Mouse (Mus musculus) intestine, embryonic 15.5 days (tissue): ENCODE data around the gene Glis2. TPM values are rescaled to one million over a fixed set of nuclear protein-coding genes. Genes with fewer than 3 reads are reported as not detected.
A peak's percentile ranks its signal among the peaks of the same experiment; 100 is the strongest.

Experiments
- ATAC-seq: fragments of 200-750 bp; cut with Nextera tagmentation; 2 replicates; pipeline ENCODE4 v1.8.0; 2017; ENCODE audit warnings: moderate TSS enrichment, moderate library complexity
- H3K27ac ChIP-seq: fragments of 300-500 bp; sonication (generic); 2 replicates; pipeline ENCODE4 v1.5.1; 2015; ENCODE audit warnings: mild to moderate bottlenecking, inconsistent platforms
- H3K27me3 ChIP-seq: fragments of 300-500 bp; sonication (generic); replicated peaks from 2 replicates; pipeline ENCODE4 v1.6.1; 2015; ENCODE audit warnings: inconsistent platforms
- H3K36me3 ChIP-seq: fragments of 300-500 bp; sonication (generic); 2 replicates; pipeline ENCODE4 v1.6.1; 2015; ENCODE audit warnings: inconsistent platforms
- H3K4me1 ChIP-seq: fragments of 300-500 bp; sonication (generic); replicated peaks from 2 replicates; pipeline ENCODE4 v1.6.1; 2015; ENCODE audit warnings: inconsistent platforms
- H3K4me2 ChIP-seq: fragments of 300-500 bp; sonication (generic); replicated peaks from 2 replicates; pipeline ENCODE4 v1.6.1; 2015; ENCODE audit warnings: mild to moderate bottlenecking, inconsistent platforms
- H3K4me3 ChIP-seq: fragments of 300-500 bp; sonication (generic); replicated peaks from 2 replicates; pipeline ENCODE4 v1.5.1; 2015; ENCODE audit warnings: inconsistent platforms
- H3K9ac ChIP-seq: fragments of 300-500 bp; sonication (generic); 2 replicates; pipeline ENCODE4 v1.6.1; 2015; ENCODE audit warnings: inconsistent platforms
- H3K9me3 ChIP-seq: fragments of 300-500 bp; sonication (generic); 2 replicates; pipeline ENCODE4 v1.6.1; 2016; ENCODE audit warnings: inconsistent platforms
- WGBS: fragments of 180-500 bp; shearing (Covaris S2); methylation state at CpG from one replicate; pipeline ENCODE4 v1.1.7; 2015; 5-methylcytosine and 5-hydroxymethylcytosine counted together
- polyA plus RNA-seq: library from polyadenylated mRNA; unstranded; fragments of >200 nt; fragmentation: Nextera tagmentation; extraction: Ambion mirVana; gene quantifications from 2 replicates; pipeline ENCODE4 v1.2.1, GENCODE M21; 2015

Gene Glis2
- polyA plus RNA-seq, 1 experiment from 2014 or later: 23.5 TPM

GRCm38 (mm10) chr16:4585642-4586530 is 8.6 kb upstream of the Glis2 start:
- ATAC-seq: peak; percentile 64
- H3K36me3 ChIP-seq: peaks cover 8% of the 10 kb centered on the region; the same call in 1 of the 2 replicates
- peak overlapping the region; percentile 77 for H3K4me2 ChIP-seq
- H3K27ac ChIP-seq: peak overlapping the region; percentile 92
- peak overlapping the region; percentile 44 for H3K9ac ChIP-seq
- no peaks in the 10 kb centered on the region for H3K9me3 ChIP-seq
- WGBS: 5% methylated on average over 14 of the region's 14 CpGs
- no peaks in the 10 kb centered on the region for H3K27me3 ChIP-seq
- H3K4me1 ChIP-seq: peaks cover 19% of the 10 kb centered on the region
- H3K4me3 ChIP-seq: peak overlapping the region; percentile 39

GRCm38 (mm10) chr16:4586531-4587123 is 7.9 kb upstream of the Glis2 start:
- WGBS: under 1% methylated on average over 43 of the region's 43 CpGs

GRCm38 (mm10) chr16:4587516-4588210 is 6.8 kb upstream of the Glis2 start:
- Histone ChIP-seq H3K9ac (0 out of 2 replicates have a peak overlapping the region, but pooled peaks have one; percentile 24), H3K9me3 (no peaks in the 10 kb centered on the region), H3K36me3 (peaks cover 9% of the 10 kb centered on the region; the same call in 1 of the 2 replicates), H3K27ac (peak overlapping the region; percentile 92), H3K27me3 (no peaks in the 10 kb centered on the region), H3K4me1 (peaks cover 25% of the 10 kb centered on the region), H3K4me2 (peak overlapping the region; percentile 77), H3K4me3 (no peak overlapping the region)
- ATAC-seq: no peak
- WGBS: 53% methylated on average over 5 of the region's 5 CpGs

More at GRCm38 (mm10) chr16:4586531-4587123, 7.9 kb upstream of the Glis2 start:
- Histone ChIP-seq H3K4me1 (peaks cover 19% of the 10 kb centered on the region), H3K9me3 (no peaks in the 10 kb centered on the region), H3K27ac (peak overlapping the region; percentile 92), H3K27me3 (no peaks in the 10 kb centered on the region), H3K4me2 (peak overlapping the region; percentile 77), H3K36me3 (peaks cover 9% of the 10 kb centered on the region; the same call in 1 of the 2 replicates), H3K9ac (peak overlapping the region; percentile 44), H3K4me3 (peak overlapping the region; percentile 39)
- peak; percentile 99 for ATAC-seq

- Histone ChIP-seq H3K27ac (no peak overlapping the region), H3K27me3 (no peaks in the 10 kb centered on the region), H3K4me1 (peaks cover 30% of the 10 kb centered on the region), H3K36me3 (peaks cover 9% of the 10 kb centered on the region; the same call in 1 of the 2 replicates), H3K9me3 (no peaks in the 10 kb centered on the region), H3K4me3 (no peak overlapping the region), H3K4me2 (no peak overlapping the region), H3K9ac (no peak overlapping the region)
- WGBS: 94% methylated on average over 9 of the region's 9 CpGs
- ATAC-seq: no peak
These were observed 4.3 kb upstream of the Glis2 start for GRCm38 (mm10) chr16:4590236-4590635.

GRCm38 (mm10) chr16:4592909-4593875 is 1.3 kb upstream of the Glis2 start:
- no peak for ATAC-seq
- peaks cover 38% of the 10 kb centered on the region for H3K4me1 ChIP-seq

GRCm38 (mm10) chr16:4594814-4595526 is 457 bp downstream of the Glis2 start:
- Histone ChIP-seq H3K9ac (peak overlapping the region; percentile 90), H3K27me3 (no peaks in the 10 kb centered on the region), H3K4me3 (peak overlapping the region; percentile 87), H3K27ac (peak overlapping the region; percentile 94), H3K36me3 (peaks cover 7% of the 10 kb centered on the region; the same call in 1 of the 2 replicates), H3K4me2 (peak overlapping the region; percentile 91), H3K4me1 (peaks cover 55% of the 10 kb centered on the region), H3K9me3 (no peaks in the 10 kb centered on the region)
- under 1% methylated on average over 43 of the region's 52 CpGs for WGBS
- peak; percentile 13 for ATAC-seq

More at GRCm38 (mm10) chr16:4592909-4593875, 1.3 kb upstream of the Glis2 start:
- H3K9ac ChIP-seq: peak overlapping the region; percentile 90
- peaks cover 9% of the 10 kb centered on the region; the same call in 1 of the 2 replicates for H3K36me3 ChIP-seq
- H3K4me2 ChIP-seq: peak overlapping the region; percentile 91
- H3K4me3 ChIP-seq: peak overlapping the region; percentile 87
- no peaks in the 10 kb centered on the region for H3K9me3 ChIP-seq
- H3K27me3 ChIP-seq: no peaks in the 10 kb centered on the region
- H3K27ac ChIP-seq: peak overlapping the region; percentile 94
- 10% methylated on average over 32 of the region's 32 CpGs for WGBS

GRCm38 (mm10) chr16:4595527-4595963 is 1.0 kb downstream of the Glis2 start:
- H3K36me3 ChIP-seq: peaks cover 5% of the 10 kb centered on the region; the same call in 1 of the 2 replicates
- peak overlapping the region; percentile 87 for H3K4me3 ChIP-seq
- H3K9me3 ChIP-seq: no peaks in the 10 kb centered on the region
- ATAC-seq: peak; percentile 43
- no peaks in the 10 kb centered on the region for H3K27me3 ChIP-seq
- H3K9ac ChIP-seq: peak overlapping the region; percentile 90
- H3K4me2 ChIP-seq: peak overlapping the region; percentile 91
- 4% methylated on average over 5 of the region's 5 CpGs for WGBS
- peaks cover 61% of the 10 kb centered on the region for H3K4me1 ChIP-seq
- peak overlapping the region; percentile 94 for H3K27ac ChIP-seq

- Histone ChIP-seq H3K36me3 (no peaks in the 10 kb centered on the region), H3K27me3 (no peaks in the 10 kb centered on the region), H3K4me1 (peaks cover 68% of the 10 kb centered on the region), H3K4me2 (peak overlapping the region; percentile 91), H3K9me3 (no peaks in the 10 kb centered on the region), H3K9ac (peak overlapping the region; percentile 90), H3K27ac (peak overlapping the region; percentile 94; the same call in 1 of the 2 replicates), H3K4me3 (peak overlapping the region; percentile 87)
- no peak for ATAC-seq
- 24% methylated on average over 3 of the region's 3 CpGs for WGBS
These were observed 1.7 kb downstream of the Glis2 start for GRCm38 (mm10) chr16:4596141-4596728.

- H3K27me3 ChIP-seq: no peaks in the 10 kb centered on the region
- peaks cover 73% of the 10 kb centered on the region for H3K4me1 ChIP-seq
- no peaks in the 10 kb centered on the region for H3K36me3 ChIP-seq
- H3K9me3 ChIP-seq: no peaks in the 10 kb centered on the region
- H3K9ac ChIP-seq: no peak overlapping the region
- peak overlapping the region; percentile 13; the same call in 1 of the 2 replicates for H3K27ac ChIP-seq
- H3K4me3 ChIP-seq: peak overlapping the region; percentile 87
- ATAC-seq: no peak
- 54% methylated on average over 2 of the region's 2 CpGs for WGBS
- peak overlapping the region; percentile 91 for H3K4me2 ChIP-seq
These were observed 2.3 kb downstream of the Glis2 start for GRCm38 (mm10) chr16:4596836-4597235.

- Histone ChIP-seq H3K4me2 (peak overlapping the region; percentile 91), H3K4me1 (peaks cover 75% of the 10 kb centered on the region), H3K4me3 (peak overlapping the region; percentile 22; the same call in 1 of the 2 replicates), H3K9me3 (no peaks in the 10 kb centered on the region), H3K36me3 (no peaks in the 10 kb centered on the region), H3K27ac (peak overlapping the region; percentile 13; the same call in 1 of the 2 replicates), H3K27me3 (no peaks in the 10 kb centered on the region), H3K9ac (no peak overlapping the region)
- 47% methylated on average over 7 of the region's 7 CpGs for WGBS
- no peak for ATAC-seq
These were observed 2.8 kb downstream of the Glis2 start for GRCm38 (mm10) chr16:4597296-4597695.
